Mouse (Mus musculus): ENCODE results near the gene Klc1.

DNA sequence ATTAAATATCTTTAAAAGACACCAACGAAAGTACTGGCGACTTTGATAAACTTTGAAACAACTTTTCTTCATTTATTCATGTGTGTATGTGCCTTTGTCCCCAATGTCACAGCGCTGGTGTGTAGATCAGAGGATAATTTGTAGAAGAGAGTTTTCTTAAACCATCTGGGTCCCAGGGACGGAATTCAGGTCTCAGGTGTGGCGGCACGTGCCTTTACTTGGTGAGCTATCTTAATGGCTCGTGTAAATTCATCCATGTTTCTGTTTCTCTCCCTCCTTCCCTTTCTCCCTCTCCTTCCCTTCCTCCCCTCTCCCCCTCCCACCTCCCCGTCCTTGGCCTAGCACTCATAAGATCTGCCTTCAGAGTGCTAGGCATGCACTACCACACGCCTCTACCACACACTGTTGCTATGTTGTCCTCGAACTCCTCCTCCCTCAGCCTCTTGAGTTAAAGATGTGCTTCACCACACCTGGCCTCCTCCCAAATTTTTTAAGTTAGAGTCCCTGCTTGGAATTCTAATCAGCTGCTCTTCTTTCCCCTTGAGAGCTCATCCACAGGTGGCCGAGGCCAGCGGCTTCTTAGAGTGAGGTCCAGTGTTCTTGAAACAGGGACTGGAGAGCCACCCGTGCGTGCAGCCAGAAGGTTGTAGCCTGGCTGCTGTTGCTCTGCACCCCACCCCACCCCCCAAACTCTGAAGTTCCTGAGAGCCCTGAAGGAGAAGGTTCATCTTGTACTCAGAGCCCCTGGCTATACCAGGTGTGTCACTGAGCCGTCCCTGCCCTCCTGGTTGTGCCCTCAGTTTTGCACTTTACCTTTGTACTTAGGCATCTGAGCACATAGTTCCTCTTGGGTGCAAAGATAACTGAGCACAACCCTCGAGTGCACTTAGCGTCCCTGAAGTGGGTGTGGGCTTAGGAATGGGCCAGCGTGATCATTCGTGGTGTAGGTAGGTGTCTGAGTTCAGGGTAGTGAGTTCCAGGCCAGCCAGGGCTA, 56.4 kb downstream of the Klc1 start:
- no peak for TF ChIP-seq CHD2 (IDR thresholded peaks at IDR 0.05; ENCODE audit: low read depth, low read length)
- TF ChIP-seq HCFC1 (IDR thresholded peaks at IDR 0.05; ENCODE audit: borderline replicate concordance, insufficient read depth, low read length): no peak
- no peak for TF ChIP-seq ZNF384 (IDR thresholded peaks at IDR 0.05; ENCODE audit: low read depth, low read length)
- TF ChIP-seq MAFK (IDR thresholded peaks at IDR 0.05; ENCODE audit: insufficient read depth, low read depth, low read length): no peak
